Mouse (Mus musculus): ENCODE measurements around the gene P2rx6. TPM values are rescaled to one million over a fixed set of nuclear protein-coding genes. Genes with fewer than 3 reads are reported as not detected.
"Not testable (repeated sequence)": the region's sequence is repeated elsewhere in the genome, so short reads cannot be mapped to it uniquely, and the experiment has no call there.

P2rx6 gene
- polyA plus RNA-seq, 1 experiment from 2014 or later: 0.60 TPM

GRCm38 (mm10) chr16:17542632-17543031 is 19.1 kb upstream of the P2rx6 start:
- H3K9me3 ChIP-seq: no peaks in the 10 kb centered on the region
- WGBS: 78% methylated on average over 2 of the region's 2 CpGs
- H3K4me1 ChIP-seq (replicated peaks): no peaks in the 10 kb centered on the region
- ATAC-seq: no peak
- no peak overlapping the region for H3K4me2 ChIP-seq (replicated peaks)
- no peak overlapping the region for H3K9ac ChIP-seq
- no peaks in the 10 kb centered on the region for H3K36me3 ChIP-seq
- H3K27me3 ChIP-seq (replicated peaks): no peaks in the 10 kb centered on the region
- no peak overlapping the region for H3K27ac ChIP-seq
- H3K4me3 ChIP-seq (replicated peaks): no peak overlapping the region

GRCm38 (mm10) chr16:17552837-17553236 is 8.8 kb upstream of the P2rx6 start:
- no peaks in the 10 kb centered on the region for H3K36me3 ChIP-seq
- ATAC-seq: no peak
- no peak overlapping the region for H3K27ac ChIP-seq
- H3K9ac ChIP-seq: no peak overlapping the region
- 72% methylated on average over 7 of the region's 7 CpGs for WGBS
- no peaks in the 10 kb centered on the region for H3K9me3 ChIP-seq
- peaks cover 16% of the 10 kb centered on the region for H3K4me1 ChIP-seq (replicated peaks)
- no peak overlapping the region for H3K4me2 ChIP-seq (replicated peaks)
- H3K4me3 ChIP-seq (replicated peaks): no peak overlapping the region
- H3K27me3 ChIP-seq (replicated peaks): no peaks in the 10 kb centered on the region

- Histone ChIP-seq H3K4me1 (replicated peaks) (peaks cover 27% of the 10 kb centered on the region), H3K36me3 (no peaks in the 10 kb centered on the region), H3K9me3 (no peaks in the 10 kb centered on the region), H3K4me2 (replicated peaks) (peak overlapping the region; percentile 57), H3K9ac (0 out of 2 replicates have a peak overlapping the region, but pooled peaks have one; percentile 4), H3K4me3 (replicated peaks) (0 out of 2 replicates have a peak overlapping the region, but pooled peaks have one; percentile 1), H3K27me3 (replicated peaks) (no peaks in the 10 kb centered on the region), H3K27ac (peak overlapping the region; percentile 55)
- ATAC-seq: peak; percentile 96
- WGBS: 10% methylated on average over 18 of the region's 18 CpGs
Measured at GRCm38 (mm10) chr16:17553910-17554685, 7.6 kb upstream of the P2rx6 start.

GRCm38 (mm10) chr16:17554702-17555101 is 7.0 kb upstream of the P2rx6 start:
- not testable (repeated sequence) for H3K36me3 ChIP-seq; H3K9me3 ChIP-seq; H3K27me3 ChIP-seq (replicated peaks); H3K4me3 ChIP-seq (replicated peaks)
- Histone ChIP-seq H3K27ac (peak overlapping the region; percentile 55; the same call in 1 of the 2 replicates), H3K4me2 (replicated peaks) (peak overlapping the region; percentile 57), H3K4me1 (replicated peaks) (peaks cover 32% of the 10 kb centered on the region), H3K9ac (0 out of 2 replicates have a peak overlapping the region, but pooled peaks have one; percentile 8)
- 24% methylated on average over 4 of the region's 4 CpGs for WGBS
- ATAC-seq: peak; percentile 22; the same call in 1 of the 2 replicates

- Histone ChIP-seq H3K27me3 (replicated peaks) (no peaks in the 10 kb centered on the region), H3K9ac (no peak overlapping the region), H3K4me1 (replicated peaks) (peaks cover 39% of the 10 kb centered on the region), H3K4me3 (replicated peaks) (no peak overlapping the region), H3K27ac (no peak overlapping the region), H3K4me2 (replicated peaks) (no peak overlapping the region), H3K9me3 (no peaks in the 10 kb centered on the region), H3K36me3 (no peaks in the 10 kb centered on the region)
- 83% methylated on average over 4 of the region's 4 CpGs for WGBS
- no peak for ATAC-seq
Measured at GRCm38 (mm10) chr16:17556180-17556579, 5.5 kb upstream of the P2rx6 start.

- no peak overlapping the region for H3K9ac ChIP-seq
- WGBS: 50% methylated on average over 4 of the region's 4 CpGs
- H3K4me1 ChIP-seq (replicated peaks): peaks cover 45% of the 10 kb centered on the region
- no peaks in the 10 kb centered on the region for H3K9me3 ChIP-seq
- H3K27me3 ChIP-seq (replicated peaks): no peaks in the 10 kb centered on the region
- H3K27ac ChIP-seq: no peak overlapping the region
- H3K4me2 ChIP-seq (replicated peaks): no peak overlapping the region
- H3K36me3 ChIP-seq: no peaks in the 10 kb centered on the region
- no peak for ATAC-seq
- H3K4me3 ChIP-seq (replicated peaks): no peak overlapping the region
Measured at GRCm38 (mm10) chr16:17556907-17557306, 4.8 kb upstream of the P2rx6 start.

- Histone ChIP-seq H3K27me3 (replicated peaks) (no peaks in the 10 kb centered on the region), H3K4me3 (replicated peaks) (no peak overlapping the region), H3K36me3 (no peaks in the 10 kb centered on the region), H3K9me3 (no peaks in the 10 kb centered on the region), H3K4me1 (replicated peaks) (peaks cover 48% of the 10 kb centered on the region), H3K27ac (no peak overlapping the region), H3K4me2 (replicated peaks) (peak overlapping the region; percentile 51), H3K9ac (no peak overlapping the region)
- 0 out of 2 replicates have a peak, but pooled peaks have one; percentile 4 for ATAC-seq
- under 1% methylated on average over 5 of the region's 5 CpGs for WGBS
Measured at GRCm38 (mm10) chr16:17557947-17558480, 3.7 kb upstream of the P2rx6 start.

- H3K4me3 ChIP-seq (replicated peaks): no peak overlapping the region
- H3K9me3 ChIP-seq: no peaks in the 10 kb centered on the region
Measured at GRCm38 (mm10) chr16:17558811-17559210, 2.9 kb upstream of the P2rx6 start.

GRCm38 (mm10) chr16:17559396-17560027 is 2.2 kb upstream of the P2rx6 start:
- H3K4me1 ChIP-seq (replicated peaks): peaks cover 40% of the 10 kb centered on the region
- H3K4me3 ChIP-seq (replicated peaks): no peak overlapping the region
- peak overlapping the region; percentile 51 for H3K4me2 ChIP-seq (replicated peaks)
- no peak overlapping the region for H3K9ac ChIP-seq
- H3K27me3 ChIP-seq (replicated peaks): no peaks in the 10 kb centered on the region
- H3K27ac ChIP-seq: no peak overlapping the region
- ATAC-seq: no peak
- H3K36me3 ChIP-seq: no peaks in the 10 kb centered on the region
- H3K9me3 ChIP-seq: no peaks in the 10 kb centered on the region
- 77% methylated on average over 9 of the region's 9 CpGs for WGBS

More at GRCm38 (mm10) chr16:17558811-17559210, 2.9 kb upstream of the P2rx6 start:
- Histone ChIP-seq H3K4me2 (replicated peaks) (peak overlapping the region; percentile 51), H3K4me1 (replicated peaks) (peaks cover 47% of the 10 kb centered on the region), H3K36me3 (no peaks in the 10 kb centered on the region), H3K27me3 (replicated peaks) (no peaks in the 10 kb centered on the region), H3K9ac (no peak overlapping the region), H3K27ac (no peak overlapping the region)
- 3% methylated on average over 5 of the region's 5 CpGs for WGBS
- ATAC-seq: peak; percentile 16; the same call in 1 of the 2 replicates

GRCm38 (mm10) chr16:17561128-17561750 is 446 bp upstream of the P2rx6 start, which contains the start of gene Lrrc74b:
Gene Lrrc74b, minus strand, starts transcription at chr16:17561247.
- H3K9me3 ChIP-seq: no peaks in the 10 kb centered on the region
- WGBS: 3% methylated on average over 22 of the region's 22 CpGs
- H3K4me1 ChIP-seq (replicated peaks): peaks cover 32% of the 10 kb centered on the region
- no peaks in the 10 kb centered on the region for H3K27me3 ChIP-seq (replicated peaks)
- peak; percentile 76 for ATAC-seq
- H3K36me3 ChIP-seq: no peaks in the 10 kb centered on the region
- H3K4me3 ChIP-seq (replicated peaks): peak within 1 kb of the TSS; percentile 20
- peak within 1 kb of the TSS; percentile 60 for H3K27ac ChIP-seq
- H3K4me2 ChIP-seq (replicated peaks): peak within 1 kb of the TSS; percentile 56
- H3K9ac ChIP-seq: peak within 1 kb of the TSS; percentile 17; the same call in 1 of the 2 replicates

GRCm38 (mm10) chr16:17563580-17563979 is 1.9 kb downstream of the P2rx6 start:
- no peaks in the 10 kb centered on the region for H3K9me3 ChIP-seq
- 9% methylated on average over 1 of the region's 1 CpGs for WGBS
- H3K27ac ChIP-seq: no peak overlapping the region
- no peak for ATAC-seq
- H3K4me1 ChIP-seq (replicated peaks): peaks cover 27% of the 10 kb centered on the region
- H3K4me3 ChIP-seq (replicated peaks): no peak overlapping the region
- H3K27me3 ChIP-seq (replicated peaks): no peaks in the 10 kb centered on the region
- H3K36me3 ChIP-seq: no peaks in the 10 kb centered on the region
- H3K4me2 ChIP-seq (replicated peaks): no peak overlapping the region
- H3K9ac ChIP-seq: no peak overlapping the region

GRCm38 (mm10) chr16:17564221-17564620 is 2.5 kb downstream of the P2rx6 start:
- Histone ChIP-seq H3K9me3 (no peaks in the 10 kb centered on the region), H3K4me1 (replicated peaks) (peaks cover 20% of the 10 kb centered on the region), H3K36me3 (no peaks in the 10 kb centered on the region), H3K4me3 (replicated peaks) (no peak overlapping the region), H3K27me3 (replicated peaks) (no peaks in the 10 kb centered on the region), H3K4me2 (replicated peaks) (no peak overlapping the region), H3K9ac (no peak overlapping the region), H3K27ac (no peak overlapping the region)
- WGBS: 41% methylated on average over 2 of the region's 2 CpGs
- ATAC-seq: no peak
